Mouse (Mus musculus) heart, postnatal 0 days (tissue): ENCODE measurements at regions not wholly inside any gene's neighbourhood (a gene's known extent, or its start where the extent isn't known, plus 50 kb on each side); places are given as distances from the start of the nearest gene placed in this dataset.

Experiments
- CTCF ChIP-seq: IDR thresholded peaks from 2 replicates; pipeline ENCODE4 v1.5.1; 2016; ENCODE audit warnings: antibody characterized with exemption, control low read depth, low read depth
- EP300 ChIP-seq: IDR thresholded peaks from 2 replicates; pipeline ENCODE4 v1.6.1; 2016; ENCODE audit warnings: antibody characterized with exemption, low read depth

GRCm38 (mm10) chr13:101847879-101848600 is 80.0 kb upstream of the Pik3r1 start:
- TF ChIP-seq CTCF (no peak), EP300 (no peak)
